In the genomic region with DNA sequence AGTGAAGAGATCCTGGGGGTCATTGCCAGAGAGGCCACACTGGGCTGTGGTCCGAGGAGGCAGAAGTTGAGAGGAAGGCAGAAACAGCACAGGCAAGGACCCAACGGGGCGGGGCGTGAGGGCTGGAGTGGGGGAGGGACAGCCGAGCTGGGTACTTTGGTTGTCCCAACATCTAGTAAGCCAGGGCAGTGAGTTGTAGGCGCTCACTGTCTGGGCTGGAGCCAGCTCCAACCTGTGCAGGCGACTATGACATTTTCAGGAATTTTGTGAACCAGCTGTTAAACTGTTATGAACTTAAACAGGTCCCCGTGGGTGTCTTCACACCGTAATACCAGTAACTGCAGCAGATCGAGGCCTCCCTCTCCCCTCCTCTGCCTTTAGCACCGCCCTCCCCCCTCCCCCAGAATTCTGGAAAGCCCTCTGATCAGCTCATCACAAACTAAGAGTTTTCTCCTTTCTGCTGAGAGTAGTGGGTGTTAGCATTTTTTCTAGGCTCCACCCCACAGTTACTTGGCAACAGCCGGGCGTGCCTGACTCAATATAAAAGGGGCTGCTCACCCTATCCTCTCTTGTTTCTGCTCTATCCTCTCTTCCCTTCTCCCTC, we compare ENCODE assay signal across 8 mouse cellular contexts.
DNase-seq lines count a peak whose midpoint lies in the region; ATAC-seq lines count a peak whose summit lies in the region.

No protein-coding gene starts in this region.

- no peak overlapping the region for H3K27ac ChIP-seq in heart, embryonic 10.5 days
- H3K27ac ChIP-seq in embryonic facial prominence, embryonic 15.5 days (replicated peaks) = no peak overlapping the region
- H3K27ac ChIP-seq in midbrain, embryonic 14.5 days (replicated peaks; ENCODE audit: low read depth, low read length) = no peak overlapping the region
- H3K27ac ChIP-seq in liver, embryonic 12.5 days = no peak overlapping the region

- WGBS in heart, embryonic 10.5 days = 3% methylated on average over 13 of the region's 13 CpGs
- 4% methylated on average over 13 of the region's 13 CpGs for WGBS in embryonic facial prominence, embryonic 15.5 days
- WGBS in midbrain, embryonic 14.5 days = 4% methylated on average over 13 of the region's 13 CpGs
- WGBS in liver, embryonic 12.5 days (ENCODE audit: insufficient replicate concordance) = 5% methylated on average over 13 of the region's 13 CpGs

- H3K9ac ChIP-seq in embryonic facial prominence, embryonic 15.5 days = no peak overlapping the region
- no peak overlapping the region for H3K9ac ChIP-seq in midbrain, embryonic 14.5 days (replicated peaks; ENCODE audit: low read length)
- no peak overlapping the region for H3K9ac ChIP-seq in liver, embryonic 12.5 days

- H3K4me3 ChIP-seq in heart, embryonic 10.5 days = no peak overlapping the region
- no peak overlapping the region for H3K4me3 ChIP-seq in embryonic facial prominence, embryonic 15.5 days (replicated peaks)
- H3K4me3 ChIP-seq in midbrain, embryonic 14.5 days (replicated peaks; ENCODE audit: low read depth, low read length) = no peak overlapping the region
- H3K4me3 ChIP-seq in liver, embryonic 12.5 days = no peak overlapping the region

- peaks cover 8% of the 10 kb centered on the region for H3K9me3 ChIP-seq in heart, embryonic 10.5 days
- H3K9me3 ChIP-seq in embryonic facial prominence, embryonic 15.5 days (replicated peaks) = no peaks in the 10 kb centered on the region
- no peaks in the 10 kb centered on the region for H3K9me3 ChIP-seq in midbrain, embryonic 14.5 days (ENCODE audit: control insufficient read depth, low read length)
- H3K9me3 ChIP-seq in liver, embryonic 12.5 days (replicated peaks) = peaks cover 11% of the 10 kb centered on the region

- no peaks in the 10 kb centered on the region for H3K36me3 ChIP-seq in heart, embryonic 10.5 days
- H3K36me3 ChIP-seq in embryonic facial prominence, embryonic 15.5 days = no peaks in the 10 kb centered on the region
- no peaks in the 10 kb centered on the region for H3K36me3 ChIP-seq in midbrain, embryonic 14.5 days (ENCODE audit: control insufficient read depth, insufficient read depth, low read length)
- no peaks in the 10 kb centered on the region for H3K36me3 ChIP-seq in liver, embryonic 12.5 days

- ATAC-seq in embryonic facial prominence, embryonic 15.5 days (ENCODE audit: insufficient number of reproducible peaks, low FRiP score, low TSS enrichment, low read depth) = no peak
- ATAC-seq in midbrain, embryonic 14.5 days (ENCODE audit: low FRiP score, low TSS enrichment) = no peak
- ATAC-seq in liver, embryonic 12.5 days = no peak

- DNase-seq in heart, adult 11 months = peak; percentile 92
- no peak for DNase-seq in heart, embryonic 10.5 days (ENCODE audit: low spot score)
- peak; percentile 17 to 49 for DNase-seq in heart, postnatal 14 days
- DNase-seq in kidney, postnatal 36 days = peak; percentile 20 to 55
- no peak for DNase-seq in midbrain, embryonic 14.5 days
- peak; percentile 75 for DNase-seq in testis, postnatal 10 days (ENCODE audit: low spot score)

- intact Hi-C loops in heart, postnatal 14 days (cut with DNase I) = no loop called here

- peaks cover 20% of the 10 kb centered on the region for H3K4me1 ChIP-seq in heart, embryonic 10.5 days
- peaks cover 25% of the 10 kb centered on the region for H3K4me1 ChIP-seq in embryonic facial prominence, embryonic 15.5 days
- peaks cover 27% of the 10 kb centered on the region for H3K4me1 ChIP-seq in midbrain, embryonic 14.5 days (ENCODE audit: control insufficient read depth, insufficient read depth, low read length)
- no peaks in the 10 kb centered on the region for H3K4me1 ChIP-seq in liver, embryonic 12.5 days

- peaks cover 80% of the 10 kb centered on the region for H3K27me3 ChIP-seq in heart, embryonic 10.5 days (ENCODE audit: insufficient read depth, poor library complexity, severe bottlenecking)
- H3K27me3 ChIP-seq in embryonic facial prominence, embryonic 15.5 days = peaks cover 28% of the 10 kb centered on the region
- 0 out of 2 replicates have a peak, but pooled peaks cover 4% of the 10 kb centered on the region for H3K27me3 ChIP-seq in midbrain, embryonic 14.5 days (ENCODE audit: control insufficient read depth, insufficient read depth, low read length)
- peaks cover 58% of the 10 kb centered on the region for H3K27me3 ChIP-seq in liver, embryonic 12.5 days (replicated peaks)

- peak overlapping the region; percentile 22; the same call in 1 of the 2 replicates for H3K4me2 ChIP-seq in embryonic facial prominence, embryonic 15.5 days (replicated peaks)
- peak overlapping the region; percentile 3; the same call in 1 of the 2 replicates for H3K4me2 ChIP-seq in midbrain, embryonic 14.5 days (ENCODE audit: low read length)
- no peak overlapping the region for H3K4me2 ChIP-seq in liver, embryonic 12.5 days

Comparison
In these comparisons a context has a peak if more than half of its experiments do, and no peak if none do; other contexts are left out.
1. DNase-seq: peak in heart, adult 11 months (single experiment), heart, postnatal 14 days (2 of 2), kidney, postnatal 36 days (2 of 2) and testis, postnatal 10 days (single experiment); none in heart, embryonic 10.5 days (single experiment) and midbrain, embryonic 14.5 days (single experiment).